Mouse (Mus musculus) limb, embryonic 12.5 days (tissue): ENCODE data around the gene Tas2r109. TPM values are rescaled to one million over a fixed set of nuclear protein-coding genes. Genes with fewer than 3 reads are reported as not detected.
"Not testable (repeated sequence)": the region's sequence is repeated elsewhere in the genome, so short reads cannot be mapped to it uniquely, and the experiment has no call there.

Experiments used
- ATAC-seq: fragments of 200-750 bp; cut with Nextera tagmentation; 2 replicates; pipeline ENCODE4 v1.8.0; 2017; ENCODE audit warnings: low read depth, moderate TSS enrichment; ENCODE audit not compliant: insufficient number of reproducible peaks, insufficient read depth, low FRiP score, low TSS enrichment
- H3K27ac ChIP-seq: fragments of 300-500 bp; sonication (generic); 2 replicates; pipeline ENCODE4 v1.5.1; 2016; ENCODE audit warnings: mild to moderate bottlenecking, moderate library complexity
- H3K27me3 ChIP-seq: fragments of 300-500 bp; sonication (generic); 2 replicates; pipeline ENCODE4 v1.6.1; 2016; ENCODE audit warnings: mild to moderate bottlenecking, moderate library complexity
- H3K36me3 ChIP-seq: fragments of 300-500 bp; sonication (generic); 2 replicates; pipeline ENCODE4 v1.6.1; 2016; ENCODE audit warnings: mild to moderate bottlenecking, moderate library complexity
- H3K4me1 ChIP-seq: fragments of 300-500 bp; sonication (generic); replicated peaks from 2 replicates; pipeline ENCODE4 v1.6.1; 2016
- H3K4me2 ChIP-seq: fragments of 300-500 bp; sonication (generic); 2 replicates; pipeline ENCODE4 v1.6.1; 2016; ENCODE audit warnings: mild to moderate bottlenecking, moderate library complexity
- H3K4me3 ChIP-seq: fragments of 300-500 bp; sonication (generic); replicated peaks from 2 replicates; pipeline ENCODE4 v1.5.1; 2016; ENCODE audit warnings: mild to moderate bottlenecking
- H3K9ac ChIP-seq: fragments of 300-500 bp; sonication (generic); replicated peaks from 2 replicates; pipeline ENCODE4 v1.6.1; 2016; ENCODE audit warnings: mild to moderate bottlenecking, moderate library complexity
- H3K9me3 ChIP-seq: fragments of 300-500 bp; sonication (generic); 2 replicates; pipeline ENCODE4 v1.6.1; 2016; ENCODE audit warnings: mild to moderate bottlenecking, moderate library complexity
- WGBS: fragments of 180-500 bp; shearing (Covaris S2); methylation state at CpG from one replicate; pipeline ENCODE4 v1.1.7; 2016; 5-methylcytosine and 5-hydroxymethylcytosine counted together
- polyA plus RNA-seq: library from polyadenylated mRNA; unstranded; fragments of >200 nt; fragmentation: Nextera tagmentation; extraction: Ambion mirVana; gene quantifications from 2 replicates; pipeline ENCODE4 v1.2.1, GENCODE M21; 2016

The Tas2r109 gene
- polyA plus RNA-seq, result not detected in 2 replicates

GRCm38 (mm10) chr6:132980865-132981264, at the start of gene Tas2r109:
Tas2r109 (minus strand) TSS chr6:132980965.
- ATAC-seq, result no peak
- Histone ChIP-seq H3K9ac (no peak within 1 kb of the TSS), H3K36me3 (no peaks in the 10 kb centered on the region), H3K9me3 (no peaks in the 10 kb centered on the region), H3K27me3 (no peaks in the 10 kb centered on the region), H3K4me3 (no peak within 1 kb of the TSS), H3K27ac (no peak within 1 kb of the TSS), H3K4me2 (no peak within 1 kb of the TSS), H3K4me1 (no peaks in the 10 kb centered on the region)
- WGBS, result 79% methylated on average over 2 of the region's 2 CpGs

- no peaks in the 10 kb centered on the region for H3K36me3 ChIP-seq
- no peak for ATAC-seq
These were observed 22.9 kb downstream of the Tas2r109 start, which contains the start of gene Tas2r131 for GRCm38 (mm10) chr6:132957819-132958218. Tas2r131 (minus strand) TSS chr6:132957919.

GRCm38 (mm10) chr6:132950802-132951201, 30.0 kb downstream of the Tas2r109 start, which contains the start of gene Tas2r129:
Tas2r129 (plus strand) TSS chr6:132951102.
- ATAC-seq, result no peak
- Histone ChIP-seq H3K36me3 (no peaks in the 10 kb centered on the region), H3K4me1 (no peaks in the 10 kb centered on the region), H3K9me3 (no peaks in the 10 kb centered on the region), H3K4me2 (no peak within 1 kb of the TSS), H3K4me3 (no peak within 1 kb of the TSS), H3K9ac (no peak within 1 kb of the TSS), H3K27ac (no peak within 1 kb of the TSS), H3K27me3 (no peaks in the 10 kb centered on the region)
- 82% methylated on average over 2 of the region's 2 CpGs for WGBS

More at GRCm38 (mm10) chr6:132957819-132958218, 22.9 kb downstream of the Tas2r109 start, which contains the start of gene Tas2r131:
- Histone ChIP-seq H3K9me3 (no peaks in the 10 kb centered on the region), H3K4me2 (no peak within 1 kb of the TSS), H3K27ac (no peak within 1 kb of the TSS), H3K4me1 (no peaks in the 10 kb centered on the region), H3K27me3 (no peaks in the 10 kb centered on the region), H3K9ac (no peak within 1 kb of the TSS), H3K4me3 (no peak within 1 kb of the TSS)
- WGBS, result 76% methylated on average over 1 of the region's 1 CpGs

GRCm38 (mm10) chr6:132941376-132941775, 39.4 kb downstream of the Tas2r109 start:
- H3K4me3 ChIP-seq, H3K9ac ChIP-seq, H3K36me3 ChIP-seq, H3K4me2 ChIP-seq, ATAC-seq, H3K27ac ChIP-seq, H3K9me3 ChIP-seq, H3K27me3 ChIP-seq, H3K4me1 ChIP-seq: not testable (repeated sequence)

Other genes starting within 250 kb of the Tas2r109 start
- not detected in 2 replicates for gene Tas2r115, start 242.9 kb downstream of the Tas2r109 start, polyA plus RNA-seq
- gene Tas2r124, start 226.2 kb downstream of the Tas2r109 start, polyA plus RNA-seq, result not detected in 2 replicates
- not detected in 2 replicates for gene Tas2r102, start 218.8 kb downstream of the Tas2r109 start, polyA plus RNA-seq
- gene Tas2r136, start 202.8 kb downstream of the Tas2r109 start, polyA plus RNA-seq, result not detected in 2 replicates
- not detected in 2 replicates for gene Tas2r117, start 178.1 kb downstream of the Tas2r109 start, polyA plus RNA-seq
- gene Tas2r123, start 133.8 kb downstream of the Tas2r109 start, polyA plus RNA-seq, result not detected in 2 replicates
- gene Tas2r116, start 125.5 kb downstream of the Tas2r109 start, polyA plus RNA-seq, result not detected in 2 replicates
- gene Tas2r110, start 113.0 kb downstream of the Tas2r109 start, polyA plus RNA-seq, result not detected in 2 replicates
- not detected in 2 replicates for gene Tas2r113, start 88.0 kb downstream of the Tas2r109 start, polyA plus RNA-seq
- gene Tas2r125, start 71.3 kb downstream of the Tas2r109 start, polyA plus RNA-seq, result not detected in 2 replicates
- not detected in 2 replicates for gene Tas2r129, start 29.9 kb downstream of the Tas2r109 start, polyA plus RNA-seq
- not detected in 2 replicates for gene Tas2r131, start 23.0 kb downstream of the Tas2r109 start, polyA plus RNA-seq
- not detected in 2 replicates for gene Tas2r103, start 56.1 kb upstream of the Tas2r109 start, polyA plus RNA-seq
- gene Tas2r140, start 74.9 kb upstream of the Tas2r109 start, polyA plus RNA-seq, result not detected in 2 replicates
- gene Smim10l1, start 123.9 kb upstream of the Tas2r109 start, polyA plus RNA-seq, result 96.8 and 100 TPM in 2 replicates